Comparison of ENCODE assay signal across 10 mouse cellular contexts in genomic region chr14:8095562-8095950, GRCm38 (mm10). TPM values are rescaled to one million over a fixed set of nuclear protein-coding genes. Genes with fewer than 3 reads are reported as not detected.
DNase-seq lines count a peak whose midpoint lies in the region; ATAC-seq and TF ChIP-seq lines count a peak whose summit lies in the region.
"Had no signal": no experiment of that assay in that cellular context is flagged by ENCODE, and none has a peak within 500 bp of the region (broad histone marks: within the 10 kb centered on the region; RNA-seq: fewer than 3 reads in every experiment).

No protein-coding gene starts in this region.

- peaks cover 40% of the 10 kb centered on the region for H3K4me1 ChIP-seq in bone marrow macrophage, adult 2 months (ENCODE audit: control insufficient read depth, insufficient read depth, low read length)
- H3K4me1 ChIP-seq in intestine, embryonic 16.5 days (ENCODE audit: control insufficient read depth, insufficient read depth, low read length): peaks cover 28% of the 10 kb centered on the region
- peaks cover 14% of the 10 kb centered on the region for H3K4me1 ChIP-seq in lung, adult 2 months (ENCODE audit: control insufficient read depth, insufficient read depth, low read length)

- no peaks in the 10 kb centered on the region for H3K9me3 ChIP-seq in intestine, embryonic 16.5 days (ENCODE audit: control insufficient read depth, low read length)
- H3K9me3 ChIP-seq: embryonic facial prominence, embryonic 12.5 days had no signal

- TF ChIP-seq CTCF in bone marrow macrophage, adult 2 months (IDR thresholded peaks at IDR 0.05; ENCODE audit: low read depth, low read length): no peak
- TF ChIP-seq CTCF in lung, adult 2 months (IDR thresholded peaks at IDR 0.05; ENCODE audit: insufficient read depth, low read length): no peak

- peak overlapping the region; percentile 39; the same call in 1 of the 2 replicates for H3K9ac ChIP-seq in intestine, embryonic 16.5 days (ENCODE audit: low read depth, low read length)
- H3K9ac ChIP-seq: embryonic facial prominence, embryonic 12.5 days had no signal

- no peak for ATAC-seq in intestine, embryonic 16.5 days
- ATAC-seq: Patski had no signal

- H3K4me3 ChIP-seq in bone marrow macrophage, adult 2 months (ENCODE audit: insufficient read depth, low read length): peak overlapping the region; percentile 42
- H3K4me3 ChIP-seq in intestine, embryonic 16.5 days (ENCODE audit: low read length): peak overlapping the region; percentile 19; the same call in 1 of the 2 replicates
- H3K4me3 ChIP-seq in lung, adult 2 months (replicated peaks; ENCODE audit: extremely low read depth, low read depth, low read length): peak overlapping the region; percentile 45
- H3K4me3 ChIP-seq: embryonic facial prominence, embryonic 12.5 days had no signal

- TF ChIP-seq POLR2A in bone marrow macrophage, adult 2 months (IDR thresholded peaks at IDR 0.05; ENCODE audit: borderline replicate concordance, low read depth, low read length): no peak
- TF ChIP-seq POLR2A in lung, adult 2 months (IDR thresholded peaks at IDR 0.05; ENCODE audit: borderline replicate concordance, extremely low read depth, low read depth, low read length): peak; percentile 29; the same call in 1 of the 2 replicates

- H3K27ac ChIP-seq in bone marrow macrophage, adult 2 months (ENCODE audit: insufficient read depth, low read depth, low read length): peak overlapping the region; percentile 87
- H3K27ac ChIP-seq in intestine, embryonic 16.5 days (ENCODE audit: low read length): peak overlapping the region; percentile 82
- H3K27ac ChIP-seq: embryonic facial prominence, embryonic 12.5 days had no signal

- no peaks in the 10 kb centered on the region for H3K27me3 ChIP-seq in intestine, embryonic 16.5 days (replicated peaks; ENCODE audit: control insufficient read depth, insufficient read depth, low read length)
- H3K27me3 ChIP-seq: embryonic facial prominence, embryonic 12.5 days; Patski had no signal

- peak overlapping the region; percentile 39 for H3K4me2 ChIP-seq in intestine, embryonic 16.5 days (ENCODE audit: low read depth, low read length)
- H3K4me2 ChIP-seq: embryonic facial prominence, embryonic 12.5 days had no signal

- 31% methylated on average over 7 of the region's 7 CpGs for WGBS in intestine, embryonic 16.5 days
- 15% methylated on average over 7 of the region's 7 CpGs for WGBS in lung, adult 2 months

- no peaks in the 10 kb centered on the region for H3K36me3 ChIP-seq in intestine, embryonic 16.5 days (ENCODE audit: control insufficient read depth, insufficient read depth, low read length)

- DNase-seq in CD4-positive helper T cell, adult 2 months (ENCODE audit: low read depth, low spot score): peak; percentile 37
- peak; percentile 24 for DNase-seq in lung, adult 2 months
- no peak for DNase-seq in yolk sac, embryonic 10.5 days (ENCODE audit: low spot score)
- DNase-seq in layer of hippocampus, adult 11-12 months (ENCODE audit: low spot score): no peak
- DNase-seq in thymus, postnatal 10 days (ENCODE audit: low spot score in 2 of 2): no peak
- DNase-seq in embryo, embryonic 10 days (ENCODE audit: low spot score): no peak

RNA-seq across cellular contexts. Expression of gene Pxk, which starts 2.5 kb away (rescaled TPM):
- polyA plus RNA-seq in bone marrow macrophage, adult 2 months (2012; ENCODE audit: insufficient read depth, insufficient read length, missing spikeins): 41.8 and 45.3 TPM in 2 replicates
- 40.4 and 44.3 TPM in 2 replicates for polyA plus RNA-seq in intestine, embryonic 16.5 days (2015; fragmentation: Nextera tagmentation; extraction: Ambion mirVana)
- polyA plus RNA-seq in lung, adult 2 months (2012; rRNA removed): 25.5 and 28.3 TPM in 2 replicates

RNA-seq across cellular contexts. Expression of gene Rpp14, which starts 15.4 kb away (rescaled TPM):
- 13.3 and 20.1 TPM in 2 replicates for polyA plus RNA-seq in bone marrow macrophage, adult 2 months (2012; ENCODE audit: insufficient read depth, insufficient read length, missing spikeins)
- 44.2 and 54.9 TPM in 2 replicates for polyA plus RNA-seq in intestine, embryonic 16.5 days (2015; fragmentation: Nextera tagmentation; extraction: Ambion mirVana)
- 6.1 and 8.2 TPM in 2 replicates for polyA plus RNA-seq in lung, adult 2 months (2012; rRNA removed)

Comparison
In these comparisons a context has a peak if more than half of its experiments do, and no peak if none do; other contexts are left out.
1. DNase-seq: peak in CD4-positive helper T cell, adult 2 months (single experiment) and lung, adult 2 months (single experiment); none in yolk sac, embryonic 10.5 days (single experiment), layer of hippocampus, adult 11-12 months (single experiment), thymus, postnatal 10 days (0 of 2) and embryo, embryonic 10 days (single experiment).
2. Peak in every context shown above with its lines, with median percentiles within 50 percentile points of each other: H3K4me3 ChIP-seq.